Mouse (Mus musculus) midbrain, postnatal 0 days (tissue): ENCODE measurements around the gene Dnajc3. TPM values are rescaled to one million over a fixed set of nuclear protein-coding genes. Genes with fewer than 3 reads are reported as not detected.

ENCODE experiments used
- ATAC-seq: fragments of 200-750 bp; cut with Nextera tagmentation; 2 replicates; pipeline ENCODE4 v1.8.0; 2017; ENCODE audit warnings: moderate number of reproducible peaks, mild to moderate bottlenecking, moderate TSS enrichment, moderate library complexity; ENCODE audit not compliant: low FRiP score
- DNase-seq: peaks from one replicate; pipeline ENCODE4 v3.0.0-alpha.2; 2015; ENCODE audit warnings: low spot score
- H3K27ac ChIP-seq: fragments of 300-500 bp; sonication (generic); 2 replicates; pipeline ENCODE4 v1.5.1; 2014; ENCODE audit warnings: low read depth, mild to moderate bottlenecking, low read length, mixed read lengths
- H3K27me3 ChIP-seq: fragments of 300-500 bp; sonication (generic); 2 replicates; pipeline ENCODE4 v1.6.1; 2014; ENCODE audit warnings: low read length, control low read depth, mixed read lengths; ENCODE audit not compliant: insufficient read depth
- H3K36me3 ChIP-seq: fragments of 300-500 bp; sonication (generic); 2 replicates; pipeline ENCODE4 v1.6.1; 2014; ENCODE audit warnings: low read length, control low read depth, mixed read lengths; ENCODE audit not compliant: insufficient read depth
- H3K4me1 ChIP-seq: fragments of 300-500 bp; sonication (generic); 2 replicates; pipeline ENCODE4 v1.6.1; 2014; ENCODE audit warnings: mild to moderate bottlenecking, control low read depth, antibody characterized with exemption, low read length, mixed read lengths; ENCODE audit not compliant: insufficient read depth
- H3K4me2 ChIP-seq: fragments of 300-500 bp; sonication (generic); 2 replicates; pipeline ENCODE4 v1.6.1; 2014; ENCODE audit warnings: low read depth, mild to moderate bottlenecking, low read length, mixed read lengths; ENCODE audit not compliant: poor library complexity, severe bottlenecking
- H3K4me3 ChIP-seq: fragments of 300-500 bp; sonication (generic); 2 replicates; pipeline ENCODE4 v1.5.1; 2014; ENCODE audit warnings: low read depth, mild to moderate bottlenecking, low read length, moderate library complexity
- H3K9ac ChIP-seq: fragments of 300-500 bp; sonication (generic); replicated peaks from 2 replicates; pipeline ENCODE4 v1.6.1; 2014; ENCODE audit warnings: mild to moderate bottlenecking, low read length, moderate library complexity, mixed read lengths; ENCODE audit not compliant: poor library complexity, severe bottlenecking
- H3K9me3 ChIP-seq: fragments of 300-500 bp; sonication (generic); 2 replicates; pipeline ENCODE4 v1.6.1; 2016; ENCODE audit warnings: low read length, control low read depth
- CTCF ChIP-seq: IDR thresholded peaks from 2 replicates; pipeline ENCODE4 v1.5.1; 2016; ENCODE audit warnings: antibody characterized with exemption, mild to moderate bottlenecking
- WGBS: fragments of 180-500 bp; shearing (Covaris S2); extraction: QIAGEN DNeasy Blood & Tissue Kit; methylation state at CpG from one replicate; pipeline ENCODE4 v1.1.7; 2014; 5-methylcytosine and 5-hydroxymethylcytosine counted together
- polyA plus RNA-seq: library from polyadenylated mRNA; unstranded; fragments of >200 nt; fragmentation: Nextera tagmentation; extraction: Ambion mirVana; gene quantifications from 2 replicates; pipeline ENCODE4 v1.2.1, GENCODE M21; 2015
- total RNA-seq: library from RNA; depleted of rRNA; stranded (reverse); fragments of >200 nt; gene quantifications from 2 replicates; pipeline ENCODE4 v1.2.3, GENCODE M21; 2014; rRNA removed

Gene Dnajc3
- total and polyA plus RNA-seq, 2 experiments from 2014 or later = 19.9 to 22.0 TPM

DNA sequence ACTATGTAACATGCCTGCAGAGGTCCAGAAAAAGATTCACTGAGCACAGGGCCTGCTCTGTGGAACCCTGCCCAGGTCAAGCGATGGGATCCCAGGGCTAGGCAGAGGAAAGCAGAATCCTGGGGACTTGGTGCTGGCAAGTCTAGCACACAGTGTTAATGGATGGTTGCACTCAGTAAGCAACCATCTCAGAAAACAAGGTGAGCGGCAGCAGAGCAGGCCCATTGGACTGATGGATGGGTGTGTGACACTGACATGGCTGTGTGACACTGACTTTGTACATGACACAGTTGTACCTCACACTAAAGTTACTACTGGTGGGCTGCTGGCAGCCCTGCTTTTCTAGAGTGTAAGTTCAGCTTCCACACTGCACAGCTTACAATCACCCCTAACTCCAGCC, 71.8 kb downstream of the Dnajc3 start:
- WGBS = 95% methylated on average over 2 of the region's 2 CpGs
- H3K27ac ChIP-seq = no peak overlapping the region
- no peak overlapping the region for H3K9ac ChIP-seq
- no peak for TF ChIP-seq CTCF
- no peak overlapping the region for H3K4me3 ChIP-seq
- no peaks in the 10 kb centered on the region for H3K4me1 ChIP-seq
- ATAC-seq (no peak), DNase-seq (no peak)
- H3K27me3 ChIP-seq = no peaks in the 10 kb centered on the region
- no peaks in the 10 kb centered on the region for H3K9me3 ChIP-seq
- no peaks in the 10 kb centered on the region for H3K36me3 ChIP-seq
- no peak overlapping the region for H3K4me2 ChIP-seq

GRCm38 (mm10) chr14:119012607-119013431, 75.0 kb downstream of the Dnajc3 start:
- 59% methylated on average over 23 of the region's 23 CpGs for WGBS
- H3K9ac ChIP-seq = no peak overlapping the region
- H3K27me3 ChIP-seq = no peaks in the 10 kb centered on the region
- H3K36me3 ChIP-seq = peaks cover 4% of the 10 kb centered on the region; the same call in 1 of the 2 replicates
- no peak overlapping the region for H3K4me3 ChIP-seq
- no peaks in the 10 kb centered on the region for H3K9me3 ChIP-seq
- H3K27ac ChIP-seq = peak overlapping the region; percentile 69
- peak overlapping the region; percentile 22 for H3K4me2 ChIP-seq
- DNase-seq (peak; percentile 93), ATAC-seq (peak; percentile 88)
- H3K4me1 ChIP-seq = no peaks in the 10 kb centered on the region
- TF ChIP-seq CTCF = peak; percentile 24; the same call in 1 of the 2 replicates

- Histone ChIP-seq H3K9ac (no peak overlapping the region), H3K4me3 (no peak overlapping the region), H3K9me3 (no peaks in the 10 kb centered on the region), H3K36me3 (peaks cover 4% of the 10 kb centered on the region; the same call in 1 of the 2 replicates), H3K4me2 (peak overlapping the region; percentile 22), H3K27ac (0 out of 2 replicates have a peak overlapping the region, but pooled peaks have one; percentile 18), H3K4me1 (no peaks in the 10 kb centered on the region), H3K27me3 (no peaks in the 10 kb centered on the region)
- TF ChIP-seq CTCF = no peak
- no peak for DNase-seq
- ATAC-seq = no peak
- 52% methylated on average over 12 of the region's 12 CpGs for WGBS
Measured at GRCm38 (mm10) chr14:119013549-119013948, 75.8 kb downstream of the Dnajc3 start.

- WGBS = 78% methylated on average over 5 of the region's 5 CpGs
- peak; percentile 35 for DNase-seq
Measured at GRCm38 (mm10) chr14:119025889-119026288, 88.1 kb downstream of the Dnajc3 start.

DNA sequence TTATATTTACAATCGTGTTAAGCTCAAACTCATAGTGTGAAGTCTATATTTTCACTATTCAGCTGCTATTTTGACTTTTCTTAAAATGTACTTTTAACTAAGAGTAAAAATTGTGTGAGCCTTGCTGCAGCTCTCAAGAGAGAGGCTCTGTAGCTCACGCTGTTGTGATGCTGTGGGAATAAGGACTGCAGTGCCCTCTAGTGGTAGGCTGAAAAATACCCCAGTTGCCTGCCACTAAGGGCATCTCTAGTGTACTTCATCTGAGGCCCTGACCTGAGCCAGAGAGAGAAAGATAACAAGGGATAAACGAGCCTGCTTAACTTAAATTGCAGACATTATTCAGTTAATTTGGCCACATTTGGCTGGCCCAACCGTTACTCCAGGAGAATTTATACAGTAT, 89.4 kb downstream of the Dnajc3 start:
- Histone ChIP-seq H3K27me3 (no peaks in the 10 kb centered on the region), H3K4me1 (no peaks in the 10 kb centered on the region), H3K4me3 (no peak overlapping the region), H3K27ac (no peak overlapping the region), H3K9me3 (no peaks in the 10 kb centered on the region), H3K4me2 (no peak overlapping the region), H3K36me3 (peaks cover 18% of the 10 kb centered on the region; the same call in 1 of the 2 replicates), H3K9ac (no peak overlapping the region)
- ATAC-seq = no peak
- peak; percentile 75 for TF ChIP-seq CTCF
- WGBS = 49% methylated on average over 4 of the region's 4 CpGs
- peak; percentile 61 for DNase-seq

More at GRCm38 (mm10) chr14:119025889-119026288, 88.1 kb downstream of the Dnajc3 start:
- Histone ChIP-seq H3K4me2 (no peak overlapping the region), H3K27ac (no peak overlapping the region), H3K4me3 (no peak overlapping the region), H3K4me1 (no peaks in the 10 kb centered on the region), H3K9ac (no peak overlapping the region), H3K27me3 (no peaks in the 10 kb centered on the region), H3K36me3 (peaks cover 13% of the 10 kb centered on the region; the same call in 1 of the 2 replicates), H3K9me3 (no peaks in the 10 kb centered on the region)
- ATAC-seq = no peak
- TF ChIP-seq CTCF = peak; percentile 55

DNA sequence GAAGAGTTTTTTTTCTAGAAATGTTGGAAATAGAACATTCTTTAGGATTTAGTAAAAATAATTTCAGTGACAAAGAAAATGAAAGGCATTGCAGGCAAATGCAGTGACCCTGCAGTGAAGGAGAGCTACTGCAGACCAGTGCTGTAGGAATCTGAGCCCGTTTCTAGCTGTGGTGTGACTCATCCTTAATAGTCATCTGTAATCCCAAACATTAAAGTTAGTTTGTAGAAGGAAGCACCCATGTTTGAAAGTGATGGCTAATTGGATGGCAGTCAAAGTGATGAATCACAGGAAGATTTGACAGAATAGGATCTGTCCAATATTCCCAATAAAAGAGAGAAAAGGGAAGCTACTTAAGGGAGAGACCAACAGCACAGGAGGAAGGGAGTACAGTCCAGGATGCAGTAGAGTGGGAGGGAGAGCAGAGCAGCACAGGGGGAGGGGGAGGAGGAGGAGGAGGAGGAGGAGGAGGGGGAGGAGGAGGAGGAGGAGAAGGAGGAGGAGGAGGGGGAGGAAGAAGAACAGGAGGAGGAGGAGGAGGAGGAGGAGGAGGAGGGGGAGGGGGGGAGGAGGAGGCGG, 90.0 kb downstream of the Dnajc3 start:
- Histone ChIP-seq H3K36me3 (peaks cover 18% of the 10 kb centered on the region; the same call in 1 of the 2 replicates), H3K27ac (no peak overlapping the region), H3K9ac (no peak overlapping the region), H3K9me3 (no peaks in the 10 kb centered on the region), H3K4me1 (no peaks in the 10 kb centered on the region), H3K4me3 (no peak overlapping the region), H3K4me2 (no peak overlapping the region), H3K27me3 (no peaks in the 10 kb centered on the region)
- 84% methylated on average over 2 of the region's 2 CpGs for WGBS
- DNase-seq (no peak), ATAC-seq (no peak)
- TF ChIP-seq CTCF = no peak

Other genes starting within 250 kb of the Dnajc3 start
- 3.5 and 3.6 TPM in 2 replicates for gene Abcc4, start 231.8 kb upstream of the Dnajc3 start, total RNA-seq
- gene Abcc4, start 231.8 kb upstream of the Dnajc3 start, polyA plus RNA-seq = 2.2 and 2.4 TPM in 2 replicates
- 10.7 and 11.8 TPM in 2 replicates for gene Cldn10, start 150.1 kb upstream of the Dnajc3 start, total RNA-seq
- gene Cldn10, start 150.1 kb upstream of the Dnajc3 start, polyA plus RNA-seq = 24.1 and 32.1 TPM in 2 replicates
- gene Dzip1, start 12.5 kb upstream of the Dnajc3 start, total RNA-seq = 419 and 440 TPM in 2 replicates
- 116 and 123 TPM in 2 replicates for gene Dzip1, start 12.5 kb upstream of the Dnajc3 start, polyA plus RNA-seq
- 24.0 and 31.0 TPM in 2 replicates for gene Uggt2, start 161.5 kb downstream of the Dnajc3 start, total RNA-seq
- 10.0 and 12.6 TPM in 2 replicates for gene Uggt2, start 161.5 kb downstream of the Dnajc3 start, polyA plus RNA-seq
- gene Hs6st3, start 200.4 kb downstream of the Dnajc3 start, total RNA-seq = 28.9 and 36.6 TPM in 2 replicates
- gene Hs6st3, start 200.4 kb downstream of the Dnajc3 start, polyA plus RNA-seq = 0.98 and 1.8 TPM in 2 replicates